ENCODE assay signal across 8 mouse cellular contexts in the genomic region with DNA sequence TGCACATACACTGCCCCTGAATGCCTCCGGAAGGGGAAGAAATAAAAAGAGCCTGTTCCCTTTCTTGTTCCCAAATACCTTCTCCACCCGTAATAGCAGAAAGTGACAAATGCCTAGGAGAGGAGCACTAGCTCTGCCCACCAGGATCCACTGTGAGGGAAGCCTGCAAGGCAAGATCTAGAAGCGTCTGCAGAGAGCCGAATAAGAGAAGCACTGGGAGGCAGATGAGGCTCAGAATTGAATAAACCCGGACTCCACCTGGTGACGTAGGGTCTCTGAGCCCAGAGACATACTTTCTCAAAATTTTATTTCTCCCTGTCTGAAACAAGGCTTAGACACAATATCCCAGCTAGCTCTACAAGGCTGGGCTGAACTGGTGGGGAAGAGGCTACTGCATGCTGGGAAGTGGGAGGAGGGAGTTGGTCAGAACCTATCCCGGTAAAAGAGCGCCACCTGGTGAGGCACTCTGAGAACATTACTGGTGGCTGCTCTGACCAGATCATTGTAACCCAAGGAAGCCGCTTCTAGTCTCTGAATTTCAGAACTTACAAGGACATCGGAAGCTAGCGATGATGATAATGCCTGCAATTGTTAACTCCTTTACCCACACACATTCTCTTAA. TPM values are rescaled to one million over a fixed set of nuclear protein-coding genes. Genes with fewer than 3 reads are reported as not detected.
DNase-seq lines count a peak whose midpoint lies in the region; ATAC-seq lines count a peak whose summit lies in the region.

No protein-coding gene starts in this region.

- no peaks in the 10 kb centered on the region for H3K27me3 ChIP-seq in intestine, embryonic 15.5 days (replicated peaks)

- DNase-seq in adrenal gland, adult 2 months: peak; percentile 89
- peak; percentile 92 for DNase-seq in embryo, embryonic 11 days
- peak; percentile 68 to 84 for DNase-seq in gastrocnemius, postnatal 36 days
- peak; percentile 94 to 95 for DNase-seq in left cerebral cortex, postnatal 14 days (ENCODE audit: low spot score in 2 of 2)
- peak; percentile 91 for DNase-seq in mesoderm, embryonic 11.5 days (ENCODE audit: low read depth, low spot score)
- peak; percentile 77 to 82 for DNase-seq in right cerebral cortex, postnatal 36 days (ENCODE audit: low spot score in 2 of 2)
- DNase-seq in urinary bladder, postnatal 4 days (ENCODE audit: low spot score in 2 of 2): peak; percentile 78 to 89

- peaks cover 2% of the 10 kb centered on the region; the same call in 1 of the 2 replicates for H3K4me1 ChIP-seq in intestine, embryonic 15.5 days (replicated peaks)

- H3K27ac ChIP-seq in intestine, embryonic 15.5 days: no peak overlapping the region

- H3K4me3 ChIP-seq in intestine, embryonic 15.5 days (replicated peaks): no peak overlapping the region

- WGBS in intestine, embryonic 15.5 days: 36% methylated on average over 11 of the region's 11 CpGs

- H3K36me3 ChIP-seq in intestine, embryonic 15.5 days: no peaks in the 10 kb centered on the region

- intact Hi-C loops in gastrocnemius, postnatal 36 days (cut with DNase I): loop anchor here (1.0 to 10.0 kb wide), 3 partner anchors 283 to 506 kb away; no protein-coding TSS in a partner anchor
- intact Hi-C loops in left cerebral cortex, postnatal 14 days (cut with DNase I): loop anchor here (5.0 to 10.0 kb wide), 4 partner anchors 53 to 506 kb away; partner anchors contain the start of gene Srgap3

- ATAC-seq in intestine, embryonic 15.5 days: peak; percentile 88

- no peaks in the 10 kb centered on the region for H3K9me3 ChIP-seq in intestine, embryonic 15.5 days

- no peak overlapping the region for H3K9ac ChIP-seq in intestine, embryonic 15.5 days

- peak overlapping the region; percentile 41 for H3K4me2 ChIP-seq in intestine, embryonic 15.5 days (replicated peaks)

RNA-seq across cellular contexts. Expression of gene Thumpd3, which starts 45.2 kb away (rescaled TPM):
- total RNA-seq in adrenal gland, adult 2 months (2021): 10 to 100 TPM; 32.7 to 35.2 TPM
- polyA plus RNA-seq in adrenal gland, adult 2 months (2012; rRNA removed): 2.8 and 3.0 TPM in 2 replicates
- total RNA-seq in gastrocnemius, postnatal 36 days (2021): 10 to 100 TPM; 11.5 to 16.0 TPM
- 58.1 and 62.9 TPM in 2 replicates for polyA plus RNA-seq in intestine, embryonic 15.5 days (2015; fragmentation: Nextera tagmentation; extraction: Ambion mirVana)
- total RNA-seq in left cerebral cortex, postnatal 14 days (2021): 10 to 100 TPM; 29.2 to 29.7 TPM

RNA-seq across cellular contexts. Expression of gene Srgap3, which starts 53.7 kb away (rescaled TPM):
- 10 to 100 TPM; 14.3 to 21.2 TPM for total RNA-seq in adrenal gland, adult 2 months (2021)
- polyA plus RNA-seq in adrenal gland, adult 2 months (2012; rRNA removed): 3.2 and 3.7 TPM in 2 replicates
- 1 to 10 TPM; 1.2 to 1.3 TPM for total RNA-seq in gastrocnemius, postnatal 36 days (2021)
- 2.6 and 3.5 TPM in 2 replicates for polyA plus RNA-seq in intestine, embryonic 15.5 days (2015; fragmentation: Nextera tagmentation; extraction: Ambion mirVana)
- 100 to 1,000 TPM; 212 to 222 TPM for total RNA-seq in left cerebral cortex, postnatal 14 days (2021)

Comparison
In these comparisons a context has a peak if more than half of its experiments do, and no peak if none do; other contexts are left out.
1. RNA of gene Srgap3, which starts 53.7 kb away (total RNA-seq): 212 to 222 TPM in left cerebral cortex, postnatal 14 days; 14.3 to 21.2 TPM in adrenal gland, adult 2 months and 1.2 to 1.3 TPM in gastrocnemius, postnatal 36 days; every median in the first group is over 4 times any median in the second.
2. Peak in every context shown above with its lines, with median percentiles within 50 percentile points of each other: DNase-seq.